Mouse (Mus musculus) brain, embryonic 18.5 days (tissue): Measurements from ENCODE around the gene Dock9.
"Not testable (repeated sequence)": the region's sequence is repeated elsewhere in the genome, so short reads cannot be mapped to it uniquely, and the experiment has no call there.

ENCODE experiments used
- DNase-seq: peaks from one replicate; pipeline ENCODE4 v3.0.0-alpha.2; 2012; ENCODE audit warnings: low read depth, low spot score

The Dock9 gene

GRCm38 (mm10) chr14:121700013-121700412 is 97.6 kb downstream of the Dock9 start:
- no peak for DNase-seq

- no peak for DNase-seq
Observed at GRCm38 (mm10) chr14:121698620-121698950, 99.1 kb downstream of the Dock9 start.

GRCm38 (mm10) chr14:121697709-121698619 is 99.7 kb downstream of the Dock9 start:
- no peak for DNase-seq

DNA sequence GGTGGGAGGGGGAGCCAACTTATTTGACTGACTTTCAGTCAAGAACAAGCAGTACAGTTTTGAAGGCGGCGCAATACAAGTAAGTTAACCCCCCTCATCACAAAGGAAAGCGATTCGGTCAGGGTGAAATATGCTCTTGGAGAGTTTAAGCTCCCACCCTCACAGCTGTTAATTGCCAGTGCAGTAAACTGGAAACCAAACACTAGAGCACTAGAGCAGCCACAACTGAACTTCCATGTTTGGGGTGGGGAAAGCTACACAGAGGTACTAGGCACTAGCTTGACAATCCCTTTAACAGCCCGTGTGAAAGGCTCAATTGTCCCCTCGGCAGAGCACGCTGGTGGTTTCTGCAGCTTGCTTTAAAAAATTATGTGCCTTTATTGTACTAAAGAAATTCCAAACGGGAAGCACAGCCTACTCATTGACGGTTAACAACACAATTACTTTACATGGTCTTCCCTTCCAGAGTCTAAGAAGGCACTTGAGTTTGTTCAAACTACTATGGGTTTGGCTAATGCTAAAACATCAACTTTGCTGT is 100.4 kb downstream of the Dock9 start:
- no peak for DNase-seq

GRCm38 (mm10) chr14:121696429-121697118 is 101.1 kb downstream of the Dock9 start:
- DNase-seq, result no peak

GRCm38 (mm10) chr14:121694706-121695105 is 102.9 kb downstream of the Dock9 start:
- DNase-seq, result no peak

GRCm38 (mm10) chr14:121693991-121694594 is 103.5 kb downstream of the Dock9 start:
- no peak for DNase-seq

DNA sequence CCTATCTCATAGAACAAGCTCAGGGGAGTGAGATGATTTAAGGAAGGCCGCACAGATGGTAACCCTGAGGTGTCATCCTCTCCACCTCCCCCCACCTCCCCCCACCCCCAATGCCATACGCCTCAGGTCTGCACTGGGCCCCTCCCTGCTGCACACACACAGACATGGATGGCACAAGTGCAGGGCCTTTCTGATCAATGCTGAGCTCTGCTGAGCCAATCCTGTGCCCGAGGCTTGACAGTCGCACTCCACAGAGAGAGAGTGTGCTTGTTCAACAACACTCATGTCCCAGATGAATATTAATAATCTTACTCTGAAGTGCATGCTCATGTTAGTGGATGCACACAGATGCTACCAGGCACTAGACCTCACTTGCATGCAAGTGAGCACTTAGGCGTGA is 108.0 kb downstream of the Dock9 start:
- DNase-seq, result not testable (repeated sequence)

- no peak for DNase-seq
Observed at GRCm38 (mm10) chr14:121688175-121688574, 109.5 kb downstream of the Dock9 start.

DNA sequence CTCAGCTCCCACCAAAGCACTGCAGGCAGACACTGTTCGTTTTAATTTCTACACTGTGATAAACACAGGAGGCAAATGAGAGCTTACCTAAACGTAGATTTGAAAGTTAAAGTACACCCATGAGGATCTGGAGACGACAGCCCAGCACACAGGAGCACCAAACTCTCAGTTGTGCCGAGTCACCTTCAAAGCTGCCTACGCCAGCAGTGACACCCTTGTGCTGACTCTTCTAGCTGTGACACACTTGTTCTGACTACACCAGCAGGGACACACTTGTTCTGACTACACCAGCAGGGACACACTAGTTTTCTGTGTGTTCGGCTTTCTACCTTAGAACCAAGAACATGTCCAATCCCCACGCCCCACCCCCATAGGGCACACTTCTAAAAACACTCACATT is 110.4 kb downstream of the Dock9 start:
- DNase-seq, result no peak

GRCm38 (mm10) chr14:121678913-121679312 is 118.7 kb downstream of the Dock9 start:
- no peak for DNase-seq

DNA sequence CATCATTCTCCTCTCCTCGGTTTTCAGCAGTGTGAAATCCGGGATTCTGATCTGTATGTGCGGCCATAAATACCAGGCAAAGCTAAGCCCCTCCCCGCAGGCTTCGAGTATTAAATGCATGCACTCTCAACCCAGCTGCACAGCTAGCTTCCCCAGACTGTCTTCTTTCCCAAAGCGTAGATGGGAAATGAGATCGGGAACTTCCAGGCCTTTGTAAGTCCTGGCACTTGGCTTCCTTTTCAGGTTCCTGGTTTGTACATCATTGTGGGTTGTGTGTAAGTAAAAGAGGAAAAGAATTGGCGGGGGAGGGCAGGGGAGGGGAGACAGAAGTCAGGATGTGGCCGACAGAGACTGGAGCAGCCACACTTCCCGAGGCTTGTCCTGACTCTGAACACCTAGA is 119.2 kb downstream of the Dock9 start:
- DNase-seq, result no peak

DNA sequence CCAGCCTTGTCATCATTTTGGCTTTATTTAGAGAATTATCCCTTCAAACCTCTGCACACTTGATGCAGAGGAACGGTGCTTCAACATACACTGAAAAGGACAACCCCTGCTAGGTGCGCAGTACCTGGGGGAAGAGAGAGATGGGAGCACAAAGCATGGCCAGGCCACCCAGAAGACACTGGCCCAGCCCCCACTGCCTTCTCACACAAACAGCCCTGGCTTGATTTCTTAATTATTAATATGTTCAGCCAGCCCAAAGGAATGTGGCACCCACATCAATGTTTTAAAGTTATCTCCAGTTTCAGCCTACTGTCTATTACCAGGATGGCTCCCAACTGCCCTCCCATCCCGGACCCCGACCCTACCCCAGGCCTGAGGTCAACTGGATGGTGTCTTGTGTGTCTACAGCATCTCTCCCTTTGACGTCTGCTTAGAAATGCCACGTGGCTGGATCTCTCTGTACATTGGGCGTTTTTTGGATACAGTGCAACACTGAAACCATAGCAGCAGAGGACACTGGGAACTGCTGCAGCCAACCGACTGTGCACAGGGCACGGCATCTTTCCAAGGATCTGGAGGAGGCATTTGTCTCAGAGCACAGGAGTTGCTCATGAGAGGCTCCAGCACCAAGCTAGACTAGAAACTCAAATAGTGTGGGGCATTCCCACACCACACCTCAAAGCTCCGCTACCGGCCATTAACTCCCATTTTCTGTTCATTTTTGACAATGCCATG is 120.9 kb downstream of the Dock9 start:
- no peak for DNase-seq

GRCm38 (mm10) chr14:121676121-121676591 is 121.5 kb downstream of the Dock9 start:
- DNase-seq, result no peak

DNA sequence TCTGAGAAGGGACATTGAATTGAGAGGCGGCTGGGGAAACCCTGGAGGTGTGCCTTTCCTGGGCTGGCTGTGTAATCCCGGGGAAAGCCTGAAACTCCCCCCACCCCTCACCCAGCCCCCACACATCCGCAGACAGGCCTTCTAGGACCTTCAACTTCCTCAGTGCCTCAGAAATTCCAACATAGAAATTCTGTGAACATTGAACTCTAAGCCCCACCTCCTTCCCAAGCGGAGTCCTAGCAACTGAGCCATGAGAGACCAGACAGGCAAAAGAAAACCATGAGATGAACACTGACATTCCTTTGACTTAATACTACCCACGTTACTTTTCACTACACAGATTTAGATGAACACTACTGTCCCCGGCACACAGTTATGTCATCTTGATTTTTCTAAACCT is 122.1 kb downstream of the Dock9 start:
- no peak for DNase-seq

- no peak for DNase-seq
Observed at GRCm38 (mm10) chr14:121675146-121675545, 122.5 kb downstream of the Dock9 start.

DNA sequence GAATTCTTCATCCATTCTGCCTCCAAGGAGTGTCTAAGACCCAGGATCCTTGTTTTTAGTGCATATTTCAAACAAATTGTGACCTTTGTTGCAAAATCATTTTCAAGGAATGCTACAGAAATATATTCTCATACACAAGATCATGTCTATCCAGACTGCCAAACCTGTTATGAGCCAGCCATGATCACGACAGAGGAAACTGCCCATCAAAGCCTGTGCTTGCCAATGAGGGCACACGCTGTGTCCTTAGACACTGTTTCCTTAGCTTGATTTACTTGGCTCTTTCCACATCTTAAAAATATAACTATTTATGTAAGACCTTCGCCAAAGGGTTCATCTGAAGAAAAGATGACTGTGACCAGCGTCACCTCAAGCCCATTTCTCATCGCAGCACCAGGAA is 127.6 kb downstream of the Dock9 start:
- DNase-seq, result no peak

GRCm38 (mm10) chr14:121666641-121667274 is 130.9 kb downstream of the Dock9 start:
- DNase-seq, result no peak

- no peak for DNase-seq
Observed at GRCm38 (mm10) chr14:121665693-121666273, 131.9 kb downstream of the Dock9 start.

DNA sequence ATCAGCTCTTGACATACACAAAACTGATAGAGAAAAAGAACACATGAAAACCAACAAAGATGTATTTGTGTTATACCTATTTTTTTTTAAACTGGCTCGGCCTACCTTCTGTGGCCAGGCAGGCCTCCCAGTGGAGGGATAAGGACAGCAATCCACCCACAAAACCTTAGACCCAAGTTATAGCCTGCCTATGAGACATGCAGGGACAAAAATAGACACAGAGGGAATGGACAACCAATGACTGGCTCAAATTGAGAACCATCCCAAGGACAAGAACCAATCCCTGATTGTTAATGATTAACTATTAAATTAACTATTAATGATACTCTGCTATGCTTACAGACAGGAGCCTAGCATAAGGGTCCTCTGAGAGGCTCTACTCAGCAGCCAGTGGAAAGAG is 133.7 kb downstream of the Dock9 start:
- no peak for DNase-seq

DNA sequence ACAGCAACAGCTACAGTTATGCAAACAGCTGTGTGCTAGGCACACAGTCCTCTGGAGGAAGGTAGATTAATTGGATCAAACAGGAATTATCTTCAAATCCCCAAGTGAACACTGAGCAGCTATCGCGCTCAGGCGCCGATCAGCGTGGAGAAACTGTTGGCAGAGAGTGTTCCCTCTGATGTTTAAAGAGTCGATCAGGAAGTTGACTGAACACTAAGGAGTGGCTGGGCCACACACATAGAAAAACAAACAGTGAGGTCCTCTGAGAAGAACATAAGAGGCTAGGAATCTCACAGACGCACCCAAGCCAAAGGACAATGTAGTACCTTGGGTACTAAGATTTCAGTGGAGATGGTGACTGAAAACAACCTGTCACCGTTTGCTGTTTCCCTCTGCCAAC is 136.7 kb downstream of the Dock9 start:
- DNase-seq, result no peak
